Mouse (Mus musculus): ENCODE results near the gene Pcnx3. TPM values are rescaled to one million over a fixed set of nuclear protein-coding genes. Genes with fewer than 3 reads are reported as not detected.
"Not testable (repeated sequence)": the region's sequence is repeated elsewhere in the genome, so short reads cannot be mapped to it uniquely, and the experiment has no call there.

Gene Pcnx3
- total RNA-seq, 2 experiments from 2014 or later, result 66.3 to 72.2 TPM

GRCm38 (mm10) chr19:5713730-5714129, 25.0 kb upstream of the Pcnx3 start:
- DNase-seq (ENCODE audit: low spot score in 2 of 2), result no peak

- no peak for DNase-seq (ENCODE audit: low spot score in 2 of 2)
Observed at GRCm38 (mm10) chr19:5713255-5713654, 24.5 kb upstream of the Pcnx3 start.

GRCm38 (mm10) chr19:5711907-5712460, 23.3 kb upstream of the Pcnx3 start:
- DNase-seq (ENCODE audit: low spot score in 2 of 2), result no peak

GRCm38 (mm10) chr19:5711218-5711617, 22.5 kb upstream of the Pcnx3 start:
- peak; percentile 52 to 78 for DNase-seq (ENCODE audit: low spot score in 2 of 2)

- DNase-seq (ENCODE audit: low spot score in 2 of 2), result no peak
Observed at GRCm38 (mm10) chr19:5710581-5710980, 21.9 kb upstream of the Pcnx3 start.

- no peak for DNase-seq (ENCODE audit: low spot score in 2 of 2)
Observed at GRCm38 (mm10) chr19:5710068-5710467, 21.4 kb upstream of the Pcnx3 start.

- no peak for DNase-seq (ENCODE audit: low spot score in 2 of 2)
Observed at GRCm38 (mm10) chr19:5704801-5705571, 16.3 kb upstream of the Pcnx3 start.

GRCm38 (mm10) chr19:5704163-5704800, 15.6 kb upstream of the Pcnx3 start, which contains the start of gene Kcnk7:
Gene Kcnk7, plus strand, starts transcription at chr19:5704367.
- DNase-seq (ENCODE audit: low spot score in 2 of 2), result no peak

GRCm38 (mm10) chr19:5695849-5696462, 7.2 kb upstream of the Pcnx3 start:
- no peak for DNase-seq (ENCODE audit: low spot score in 2 of 2)

- no peak for DNase-seq (ENCODE audit: low spot score in 2 of 2)
Observed at GRCm38 (mm10) chr19:5693801-5694200, 5.1 kb upstream of the Pcnx3 start.

- DNase-seq (ENCODE audit: low spot score in 2 of 2), result no peak
Observed at GRCm38 (mm10) chr19:5692913-5693396, 4.2 kb upstream of the Pcnx3 start.

- no peak for DNase-seq (ENCODE audit: low spot score in 2 of 2)
Observed at GRCm38 (mm10) chr19:5692086-5692912, 3.6 kb upstream of the Pcnx3 start.

GRCm38 (mm10) chr19:5691601-5692000, 2.9 kb upstream of the Pcnx3 start:
- DNase-seq (ENCODE audit: low spot score in 2 of 2), result no peak

GRCm38 (mm10) chr19:5690343-5690735, 1.6 kb upstream of the Pcnx3 start:
- DNase-seq (ENCODE audit: low spot score in 2 of 2), result peak in 1 of 2 experiments; percentile 22

- DNase-seq (ENCODE audit: low spot score in 2 of 2), result peak; percentile 63 to 70
Observed at GRCm38 (mm10) chr19:5689565-5690342, 1.0 kb upstream of the Pcnx3 start.

GRCm38 (mm10) chr19:5689088-5689428, 350 bp upstream of the Pcnx3 start:
- DNase-seq (ENCODE audit: low spot score in 2 of 2), result no peak

GRCm38 (mm10) chr19:5687738-5688137, 970 bp downstream of the Pcnx3 start:
- DNase-seq (ENCODE audit: low spot score in 2 of 2), result no peak

- not testable (repeated sequence) for DNase-seq (ENCODE audit: low spot score in 2 of 2)
Observed at GRCm38 (mm10) chr19:5686954-5687353, 1.8 kb downstream of the Pcnx3 start.

GRCm38 (mm10) chr19:5686437-5686836, 2.3 kb downstream of the Pcnx3 start:
- no peak for DNase-seq (ENCODE audit: low spot score in 2 of 2)

GRCm38 (mm10) chr19:5685861-5686260, 2.8 kb downstream of the Pcnx3 start:
- DNase-seq (ENCODE audit: low spot score in 2 of 2), result no peak

Data from layer of hippocampus, postnatal 14 days (tissue).